Mouse (Mus musculus) CH12.LX (cell line): ENCODE results near the gene Ccdc103. TPM values are rescaled to one million over a fixed set of nuclear protein-coding genes. Genes with fewer than 3 reads are reported as not detected.

Experiments
- DNase-seq: peaks from one replicate; pipeline ENCODE4 v3.0.0-alpha.2; 2013; ENCODE audit errors: extremely low read depth
- H3K27ac ChIP-seq: 2 replicates; pipeline ENCODE4 v1.5.1; 2012; ENCODE audit warnings: low read depth, mild to moderate bottlenecking, control low read depth, moderate library complexity; ENCODE audit not compliant: insufficient read depth
- H3K27me3 ChIP-seq: replicated peaks from 2 replicates; pipeline ENCODE3; 2012; ENCODE audit warnings: inconsistent platforms
- H3K36me3 ChIP-seq, 2 experiments: replicated peaks in 1 of 2; 2 replicates each; pipeline versions ENCODE3 to v1.6.1; 2012; ENCODE audit warnings: inconsistent platforms in 1 of 2, low read length in 1 of 2, mild to moderate bottlenecking in 1 of 2, mixed read lengths in 1 of 2, moderate library complexity in 1 of 2; ENCODE audit not compliant: control insufficient read depth in 1 of 2, insufficient read depth in 1 of 2
- H3K4me1 ChIP-seq, 2 experiments: 2 replicates each; pipeline ENCODE4 v1.6.1; 2012; ENCODE audit warnings: inconsistent platforms in 1 of 2, moderate library complexity in 1 of 2; ENCODE audit not compliant: insufficient read depth in 2 of 2, control insufficient read depth in 1 of 2
- H3K4me2 ChIP-seq: 2 replicates; pipeline ENCODE4 v1.6.1; 2012; ENCODE audit warnings: low read depth, mild to moderate bottlenecking, control low read depth; ENCODE audit not compliant: poor library complexity, insufficient read depth, severe bottlenecking
- H3K4me3 ChIP-seq, 3 experiments: fragments of 150-350 bp in 1 of 3; sonication (generic) in 1 of 3; replicated peaks in 1 of 3; 2 replicates each; pipeline versions ENCODE3 to v1.5.1; 2011 to 2012; ENCODE audit warnings: low read depth in 2 of 3, low read length in 2 of 3, mild to moderate bottlenecking in 2 of 3, moderate library complexity in 2 of 3, control low read depth in 1 of 3, improper control_type of control experiment in 1 of 3, inconsistent platforms in 1 of 3, mixed read lengths in 1 of 3; ENCODE audit not compliant: poor library complexity in 1 of 3
- H3K79me2 ChIP-seq: replicated peaks from 2 replicates; pipeline ENCODE4 v1.6.1; 2012; ENCODE audit warnings: mild to moderate bottlenecking, moderate library complexity; ENCODE audit not compliant: control insufficient read depth, poor library complexity, insufficient read depth, severe bottlenecking; ENCODE audit errors: extremely low read depth
- H3K9ac ChIP-seq: 2 replicates; pipeline ENCODE4 v1.6.1; 2012; ENCODE audit warnings: low read depth, mild to moderate bottlenecking, control low read depth, moderate library complexity; ENCODE audit not compliant: insufficient read depth
- H3K9me3 ChIP-seq: replicated peaks from 2 replicates; pipeline ENCODE3; 2012; ENCODE audit warnings: low read length, inconsistent platforms, mixed read lengths
- E2F4 ChIP-seq: IDR thresholded peaks from 2 replicates; pipeline ENCODE4 v1.6.1; 2011; ENCODE audit warnings: low read depth, low read length, improper control_type of control experiment; ENCODE audit not compliant: insufficient replicate concordance
- ELF1 ChIP-seq: IDR thresholded peaks from 2 replicates; pipeline ENCODE4 v1.6.1; 2014; ENCODE audit warnings: low read depth, mild to moderate bottlenecking, inconsistent platforms, low read length, improper control_type of control experiment
- EP300 ChIP-seq: IDR thresholded peaks from 2 replicates; pipeline ENCODE4 v1.6.1; 2011; ENCODE audit warnings: low read length, improper control_type of control experiment
- HCFC1 ChIP-seq: IDR thresholded peaks from 2 replicates; pipeline ENCODE4 v1.6.1; 2012; ENCODE audit warnings: low read depth, mild to moderate bottlenecking, inconsistent platforms, low read length, improper control_type of control experiment
- KAT2A ChIP-seq: IDR thresholded peaks from 2 replicates; pipeline ENCODE4 v1.6.1; 2012; ENCODE audit warnings: low read length, improper control_type of control experiment, inconsistent platforms; ENCODE audit not compliant: insufficient replicate concordance
- MAFK ChIP-seq: IDR thresholded peaks from 2 replicates; pipeline ENCODE4 v1.6.1; 2011; ENCODE audit warnings: low read length, improper control_type of control experiment; ENCODE audit not compliant: insufficient replicate concordance
- MAX ChIP-seq: IDR thresholded peaks from 2 replicates; pipeline ENCODE4 v1.6.1; 2011; ENCODE audit warnings: low read length, improper control_type of control experiment
- MEF2A ChIP-seq: IDR thresholded peaks from 2 replicates; pipeline ENCODE4 v1.6.1; 2014; ENCODE audit warnings: low read depth, mild to moderate bottlenecking, inconsistent platforms, low read length, improper control_type of control experiment, borderline replicate concordance
- MYC ChIP-seq: IDR thresholded peaks from 2 replicates; pipeline ENCODE4 v1.6.1; 2011; ENCODE audit warnings: low read depth, mild to moderate bottlenecking, improper control_type of control experiment, low read length
- PAX5 ChIP-seq: IDR thresholded peaks from 2 replicates; pipeline ENCODE4 v1.6.1; 2012; ENCODE audit warnings: low read length, inconsistent platforms, mixed read lengths
- RCOR1 ChIP-seq: conservative IDR thresholded peaks from 2 replicates; pipeline ENCODE4 v1.6.1; 2012; ENCODE audit warnings: low read depth, mild to moderate bottlenecking, inconsistent platforms, low read length, improper control_type of control experiment
- SMC3 ChIP-seq: IDR thresholded peaks from 2 replicates; pipeline ENCODE4 v1.6.1; 2011; ENCODE audit warnings: low read depth, low read length, improper control_type of control experiment
- UBTF ChIP-seq: IDR thresholded peaks from 2 replicates; pipeline ENCODE4 v1.6.1; 2012; ENCODE audit warnings: low read depth, mild to moderate bottlenecking, inconsistent platforms, low read length, improper control_type of control experiment, moderate library complexity
- ZKSCAN1 ChIP-seq: IDR thresholded peaks from 2 replicates; pipeline ENCODE4 v1.6.1; 2012; ENCODE audit warnings: low read depth, inconsistent platforms, low read length, improper control_type of control experiment, borderline replicate concordance
- ZMIZ1 ChIP-seq: IDR thresholded peaks from 2 replicates; pipeline ENCODE4 v1.6.1; 2012; ENCODE audit warnings: low read depth, mild to moderate bottlenecking, inconsistent platforms, low read length, improper control_type of control experiment
- dilution Hi-C: fragments of 300-500 bp; cut with MboI; formaldehyde crosslinking; loops from 2 replicates; pipeline ENCODE4 v1.14.3; 2020; ENCODE audit warnings: low sequenced_read_pairs; ENCODE audit not compliant: extremely low pct_unique_long_range_greater_than_20kb, extremely low pct_ligation_motif_present
- in situ Hi-C: fragments of 300-500 bp; cut with MboI; formaldehyde crosslinking; loops from 3 replicates; pipeline ENCODE4 v1.14.3; 2019; ENCODE audit warnings: low sequenced_read_pairs, low pct_ligation_motif_present, low pct_unique_long_range_greater_than_20kb, mixed read lengths
- polyA plus RNA-seq: library from polyadenylated mRNA; unstranded; fragments of >175 nt; gene quantifications from 2 replicates; pipeline ENCODE4 v1.2.1, GENCODE M21; 2012; ENCODE audit warnings: low read depth; ENCODE audit not compliant: insufficient read length
- total RNA-seq, 2 experiments: library from RNA; depleted of rRNA; stranded (reverse); fragments of 300-350 nt in 1 of 2; fragments of >200 nt in 1 of 2; gene quantifications; 2 replicates each; pipeline ENCODE4 v1.2.3; 2012 to 2014

The Ccdc103 gene
- total and polyA plus RNA-seq, 3 experiments: 0.20 to 0.58 (median 0.42) TPM

DNA sequence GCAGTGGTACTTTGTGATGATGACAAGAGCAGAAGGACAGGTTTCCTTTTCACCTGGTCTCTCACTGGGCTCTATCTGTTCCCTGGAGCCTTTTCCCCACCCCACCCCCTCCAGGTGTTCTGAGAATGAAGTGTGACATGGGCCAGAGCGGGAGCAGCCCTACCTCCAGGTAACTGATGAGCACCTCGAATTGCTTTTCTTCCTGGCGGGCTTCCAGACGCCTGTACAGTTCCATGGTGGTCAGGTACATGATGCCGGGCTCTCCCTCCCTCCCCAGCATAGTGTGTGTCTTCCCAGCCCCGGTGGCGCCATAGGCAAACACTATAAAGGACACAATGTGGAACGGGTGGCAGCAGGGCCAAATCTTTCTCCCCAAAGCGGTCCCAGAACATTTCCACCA, 34.4 kb downstream of the Ccdc103 start:
- H3K79me2 ChIP-seq: peaks cover 47% of the 10 kb centered on the region
- H3K27ac ChIP-seq: no peak overlapping the region
- H3K4me3 ChIP-seq: no peak overlapping the region
- in situ Hi-C loops (no loop called here), dilution Hi-C loops (no loop called here)
- H3K4me2 ChIP-seq: no peak overlapping the region
- no peaks in the 10 kb centered on the region for H3K27me3 ChIP-seq
- no peak overlapping the region for H3K9ac ChIP-seq
- H3K4me1 ChIP-seq: peaks cover 2 to 23% of the 10 kb centered on the region in 2 experiments; a peak in 3 of 4 replicates
- peaks cover 56 to 77% of the 10 kb centered on the region in 2 experiments for H3K36me3 ChIP-seq
- TF ChIP-seq E2F4: no peak
- TF ChIP-seq MYC: no peak
- no peak for TF ChIP-seq MAX
- no peak for TF ChIP-seq PAX5
- no peak for TF ChIP-seq HCFC1
- TF ChIP-seq ZKSCAN1: no peak
- no peak for TF ChIP-seq MAFK
- TF ChIP-seq SMC3: no peak
- TF ChIP-seq EP300: no peak
- no peaks in the 10 kb centered on the region for H3K9me3 ChIP-seq
- no peak for DNase-seq

DNA sequence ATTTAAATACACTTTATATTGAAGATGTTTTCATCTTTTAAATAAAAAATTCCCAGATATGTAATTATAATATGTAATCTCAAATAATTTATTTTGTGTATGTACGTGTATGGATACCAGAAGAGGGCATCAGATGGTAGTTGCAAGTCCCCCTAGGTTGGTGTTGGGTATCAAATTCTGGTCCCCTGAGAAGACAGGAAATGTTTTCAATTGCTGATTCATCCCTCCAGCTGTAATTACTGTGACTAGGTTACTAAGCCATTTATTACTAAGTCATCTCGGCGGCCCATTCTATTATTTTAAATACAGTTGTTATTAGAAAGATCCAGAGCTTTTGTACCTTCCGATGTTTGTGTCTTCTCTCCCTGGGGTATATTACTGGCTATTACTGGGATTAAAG, 37.1 kb downstream of the Ccdc103 start:
- H3K27me3 ChIP-seq: no peaks in the 10 kb centered on the region
- in situ Hi-C loops (no loop called here), dilution Hi-C loops (no loop called here)

DNA sequence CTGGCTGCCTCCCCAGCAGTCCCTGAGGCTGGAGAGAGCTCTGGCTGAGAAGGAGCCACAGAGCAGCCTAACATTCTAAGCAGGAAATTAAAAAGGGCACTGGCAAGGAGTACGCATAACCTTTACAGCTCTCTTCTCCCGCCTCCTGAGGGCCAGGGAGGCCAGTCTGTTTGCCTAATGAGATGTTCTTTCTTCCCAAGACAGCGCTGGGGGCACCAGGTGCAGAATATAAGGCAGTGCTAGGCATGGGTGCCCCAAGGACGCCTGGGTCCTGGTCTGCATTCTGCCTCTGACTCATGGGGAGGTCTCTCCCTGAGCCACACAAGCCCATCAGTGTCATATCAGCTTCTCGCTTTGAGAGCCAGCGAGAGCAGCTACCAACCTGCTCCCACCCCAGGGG, 40.5 kb downstream of the Ccdc103 start:
- H3K36me3 ChIP-seq: peaks cover 0 to 38% of the 10 kb centered on the region in 2 experiments
- H3K27ac ChIP-seq: peak overlapping the region; percentile 69
- dilution Hi-C loops (no loop called here), in situ Hi-C loops (no loop called here)
- peak overlapping the region; percentile 43 for H3K9ac ChIP-seq
- no peaks in the 10 kb centered on the region for H3K9me3 ChIP-seq
- TF ChIP-seq UBTF: peak; percentile 53
- no peak for TF ChIP-seq PAX5
- H3K4me2 ChIP-seq: peak overlapping the region; percentile 93
- H3K4me3 ChIP-seq: peak overlapping the region in 2 of 3 experiments; percentile 16 to 20
- H3K4me1 ChIP-seq: peaks cover 11 to 51% of the 10 kb centered on the region in 2 experiments
- H3K79me2 ChIP-seq: peaks cover 76% of the 10 kb centered on the region
- no peaks in the 10 kb centered on the region for H3K27me3 ChIP-seq
- DNase-seq: peak; percentile 55

More for the DNA sequence above, 37.1 kb downstream of the Ccdc103 start:
- DNase-seq: no peak
- Histone ChIP-seq H3K27ac (no peak overlapping the region), H3K4me3 (no peak overlapping the region), H3K9ac (no peak overlapping the region), H3K4me2 (no peak overlapping the region), H3K4me1 (peaks cover 13 to 50% of the 10 kb centered on the region in 2 experiments), H3K79me2 (peaks cover 74% of the 10 kb centered on the region), H3K9me3 (no peaks in the 10 kb centered on the region), H3K36me3 (peaks cover 34 to 71% of the 10 kb centered on the region in 2 experiments)
- TF ChIP-seq MEF2A (no peak), RCOR1 (no peak), PAX5 (no peak), KAT2A (no peak), HCFC1 (no peak), ELF1 (no peak), ZMIZ1 (no peak)
